Mouse (Mus musculus): Measurements from ENCODE around the gene Pdgfra. TPM values are rescaled to one million over a fixed set of nuclear protein-coding genes. Genes with fewer than 3 reads are reported as not detected.

Pdgfra gene
- polyA plus RNA-seq, 1 experiment from 2014 or later: 20.8 TPM

- Histone ChIP-seq H3K27me3 (replicated peaks; ENCODE audit: control insufficient read depth, insufficient read depth, low read length) (peaks cover 39% of the 10 kb centered on the region), H3K4me2 (ENCODE audit: low read length) (no peak overlapping the region), H3K27ac (ENCODE audit: low read depth, low read length) (no peak overlapping the region), H3K9me3 (ENCODE audit: control insufficient read depth, low read length) (no peaks in the 10 kb centered on the region), H3K4me1 (ENCODE audit: control insufficient read depth, insufficient read depth, low read depth, low read length) (peaks cover 14% of the 10 kb centered on the region), H3K9ac (ENCODE audit: low read depth, low read length) (no peak overlapping the region), H3K4me3 (ENCODE audit: low read length) (no peak overlapping the region), H3K36me3 (ENCODE audit: control insufficient read depth, insufficient read depth, low read length) (no peaks in the 10 kb centered on the region)
- no peak for ATAC-seq
- WGBS: 82% methylated on average over 2 of the region's 2 CpGs
Measured at GRCm38 (mm10) chr5:75145341-75145740, 6.8 kb upstream of the Pdgfra start.

GRCm38 (mm10) chr5:75146469-75146868 lies 5.6 kb upstream of the Pdgfra start:
- H3K27me3 ChIP-seq (replicated peaks; ENCODE audit: control insufficient read depth, insufficient read depth, low read length): peaks cover 41% of the 10 kb centered on the region
- no peak overlapping the region for H3K9ac ChIP-seq (ENCODE audit: low read depth, low read length)
- H3K4me3 ChIP-seq (ENCODE audit: low read length): no peak overlapping the region
- no peaks in the 10 kb centered on the region for H3K36me3 ChIP-seq (ENCODE audit: control insufficient read depth, insufficient read depth, low read length)
- no peak overlapping the region for H3K4me2 ChIP-seq (ENCODE audit: low read length)
- H3K4me1 ChIP-seq (ENCODE audit: control insufficient read depth, insufficient read depth, low read depth, low read length): peaks cover 23% of the 10 kb centered on the region
- H3K9me3 ChIP-seq (ENCODE audit: control insufficient read depth, low read length): no peaks in the 10 kb centered on the region
- WGBS: 67% methylated on average over 1 of the region's 1 CpGs
- no peak for ATAC-seq
- H3K27ac ChIP-seq (ENCODE audit: low read depth, low read length): no peak overlapping the region

GRCm38 (mm10) chr5:75148343-75149127 lies 3.6 kb upstream of the Pdgfra start:
- H3K4me1 ChIP-seq (ENCODE audit: control insufficient read depth, insufficient read depth, low read depth, low read length): peaks cover 23% of the 10 kb centered on the region
- no peak overlapping the region; the same call in 1 of the 2 replicates for H3K4me3 ChIP-seq (ENCODE audit: low read length)
- ATAC-seq: no peak
- H3K9me3 ChIP-seq (ENCODE audit: control insufficient read depth, low read length): no peaks in the 10 kb centered on the region
- 2% methylated on average over 30 of the region's 30 CpGs for WGBS
- H3K36me3 ChIP-seq (ENCODE audit: control insufficient read depth, insufficient read depth, low read length): no peaks in the 10 kb centered on the region
- H3K9ac ChIP-seq (ENCODE audit: low read depth, low read length): no peak overlapping the region
- H3K27ac ChIP-seq (ENCODE audit: low read depth, low read length): no peak overlapping the region; the same call in 1 of the 2 replicates
- H3K27me3 ChIP-seq (replicated peaks; ENCODE audit: control insufficient read depth, insufficient read depth, low read length): peaks cover 41% of the 10 kb centered on the region
- peak overlapping the region; percentile 35 for H3K4me2 ChIP-seq (ENCODE audit: low read length)

- ATAC-seq: no peak
- Histone ChIP-seq H3K4me1 (ENCODE audit: control insufficient read depth, insufficient read depth, low read depth, low read length) (peaks cover 24% of the 10 kb centered on the region), H3K36me3 (ENCODE audit: control insufficient read depth, insufficient read depth, low read length) (no peaks in the 10 kb centered on the region), H3K27ac (ENCODE audit: low read depth, low read length) (no peak overlapping the region), H3K9me3 (ENCODE audit: control insufficient read depth, low read length) (no peaks in the 10 kb centered on the region), H3K4me3 (ENCODE audit: low read length) (no peak overlapping the region), H3K4me2 (ENCODE audit: low read length) (peak overlapping the region; percentile 20; the same call in 1 of the 2 replicates), H3K9ac (ENCODE audit: low read depth, low read length) (no peak overlapping the region), H3K27me3 (replicated peaks; ENCODE audit: control insufficient read depth, insufficient read depth, low read length) (peaks cover 33% of the 10 kb centered on the region)
- WGBS: under 1% methylated on average over 10 of the region's 10 CpGs
Measured at GRCm38 (mm10) chr5:75149380-75149779, 2.7 kb upstream of the Pdgfra start.

GRCm38 (mm10) chr5:75149880-75150279 lies 2.2 kb upstream of the Pdgfra start:
- H3K9ac ChIP-seq (ENCODE audit: low read depth, low read length): no peak overlapping the region
- H3K27ac ChIP-seq (ENCODE audit: low read depth, low read length): no peak overlapping the region
- peaks cover 26% of the 10 kb centered on the region for H3K4me1 ChIP-seq (ENCODE audit: control insufficient read depth, insufficient read depth, low read depth, low read length)
- no peaks in the 10 kb centered on the region for H3K9me3 ChIP-seq (ENCODE audit: control insufficient read depth, low read length)
- WGBS: 3% methylated on average over 10 of the region's 11 CpGs
- H3K36me3 ChIP-seq (ENCODE audit: control insufficient read depth, insufficient read depth, low read length): no peaks in the 10 kb centered on the region
- H3K27me3 ChIP-seq (replicated peaks; ENCODE audit: control insufficient read depth, insufficient read depth, low read length): peaks cover 32% of the 10 kb centered on the region
- H3K4me3 ChIP-seq (ENCODE audit: low read length): no peak overlapping the region; the same call in 1 of the 2 replicates
- no peak for ATAC-seq
- H3K4me2 ChIP-seq (ENCODE audit: low read length): peak overlapping the region; percentile 20

- ATAC-seq: no peak
- WGBS: 1% methylated on average over 21 of the region's 23 CpGs
Measured at GRCm38 (mm10) chr5:75150341-75150981, 1.6 kb upstream of the Pdgfra start.

GRCm38 (mm10) chr5:75151146-75151900 lies 769 bp upstream of the Pdgfra start:
- H3K9me3 ChIP-seq (ENCODE audit: control insufficient read depth, low read length): no peaks in the 10 kb centered on the region
- no peak overlapping the region for H3K9ac ChIP-seq (ENCODE audit: low read depth, low read length)
- peak overlapping the region; percentile 17 for H3K4me3 ChIP-seq (ENCODE audit: low read length)
- peaks cover 29% of the 10 kb centered on the region for H3K4me1 ChIP-seq (ENCODE audit: control insufficient read depth, insufficient read depth, low read depth, low read length)
- no peak for ATAC-seq
- no peaks in the 10 kb centered on the region for H3K36me3 ChIP-seq (ENCODE audit: control insufficient read depth, insufficient read depth, low read length)
- peak overlapping the region; percentile 34 for H3K4me2 ChIP-seq (ENCODE audit: low read length)
- H3K27me3 ChIP-seq (replicated peaks; ENCODE audit: control insufficient read depth, insufficient read depth, low read length): peaks cover 28% of the 10 kb centered on the region
- no peak overlapping the region for H3K27ac ChIP-seq (ENCODE audit: low read depth, low read length)
- under 1% methylated on average over 35 of the region's 35 CpGs for WGBS

More at GRCm38 (mm10) chr5:75150341-75150981, 1.6 kb upstream of the Pdgfra start:
- H3K27me3 ChIP-seq (replicated peaks; ENCODE audit: control insufficient read depth, insufficient read depth, low read length): peaks cover 33% of the 10 kb centered on the region
- no peaks in the 10 kb centered on the region for H3K9me3 ChIP-seq (ENCODE audit: control insufficient read depth, low read length)
- H3K9ac ChIP-seq (ENCODE audit: low read depth, low read length): no peak overlapping the region
- peak overlapping the region; percentile 34 for H3K4me2 ChIP-seq (ENCODE audit: low read length)
- no peak overlapping the region for H3K27ac ChIP-seq (ENCODE audit: low read depth, low read length)
- H3K36me3 ChIP-seq (ENCODE audit: control insufficient read depth, insufficient read depth, low read length): no peaks in the 10 kb centered on the region
- H3K4me1 ChIP-seq (ENCODE audit: control insufficient read depth, insufficient read depth, low read depth, low read length): peaks cover 28% of the 10 kb centered on the region
- peak overlapping the region; percentile 7; the same call in 1 of the 2 replicates for H3K4me3 ChIP-seq (ENCODE audit: low read length)

- H3K4me3 ChIP-seq (ENCODE audit: low read length): peak overlapping the region; percentile 34
- no peak overlapping the region for H3K27ac ChIP-seq (ENCODE audit: low read depth, low read length)
- peak overlapping the region; percentile 23 for H3K4me2 ChIP-seq (ENCODE audit: low read length)
- H3K27me3 ChIP-seq (replicated peaks; ENCODE audit: control insufficient read depth, insufficient read depth, low read length): peaks cover 18% of the 10 kb centered on the region
- H3K9ac ChIP-seq (ENCODE audit: low read depth, low read length): peak overlapping the region; percentile 52
- no peak for ATAC-seq
- peaks cover 31% of the 10 kb centered on the region for H3K4me1 ChIP-seq (ENCODE audit: control insufficient read depth, insufficient read depth, low read depth, low read length)
- H3K36me3 ChIP-seq (ENCODE audit: control insufficient read depth, insufficient read depth, low read length): no peaks in the 10 kb centered on the region
- WGBS: under 1% methylated on average over 72 of the region's 72 CpGs
- no peaks in the 10 kb centered on the region for H3K9me3 ChIP-seq (ENCODE audit: control insufficient read depth, low read length)
Measured at GRCm38 (mm10) chr5:75152791-75153625, 916 bp downstream of the Pdgfra start.
